11 mouse cellular contexts compared by ENCODE assay signal in the genomic region with DNA sequence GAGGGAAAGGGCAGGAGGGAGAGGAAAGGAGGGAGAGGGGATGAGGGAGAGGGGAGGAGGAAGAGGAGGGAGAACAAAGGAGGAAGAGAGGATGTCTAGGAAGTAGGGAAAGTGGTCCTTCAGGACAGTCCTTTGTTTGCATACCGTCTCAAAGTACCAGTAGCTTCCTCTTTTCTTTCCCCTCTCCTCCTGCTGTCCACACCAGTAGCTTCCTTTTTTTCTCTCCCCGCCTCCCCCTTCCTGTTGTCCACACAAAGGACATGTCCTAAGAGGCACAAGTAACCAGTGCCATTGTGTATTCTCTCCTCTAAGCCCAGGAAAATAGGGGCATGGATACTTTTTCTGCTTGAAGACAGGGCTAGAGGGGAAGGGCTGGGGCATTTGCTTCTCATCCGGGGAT. TPM values are rescaled to one million over a fixed set of nuclear protein-coding genes. Genes with fewer than 3 reads are reported as not detected.
DNase-seq lines count a peak whose midpoint lies in the region; ATAC-seq lines count a peak whose summit lies in the region.
"Had no signal": no experiment of that assay in that cellular context is flagged by ENCODE, and none has a peak within 500 bp of the region (broad histone marks: within the 10 kb centered on the region; RNA-seq: fewer than 3 reads in every experiment).

No protein-coding gene starts in this region.

- no peak overlapping the region for H3K4me2 ChIP-seq in hindbrain, embryonic 13.5 days
- H3K4me2 ChIP-seq in midbrain, embryonic 11.5 days = no peak overlapping the region
- H3K4me2 ChIP-seq in midbrain, embryonic 13.5 days (replicated peaks) = no peak overlapping the region
- H3K4me2 ChIP-seq: limb, embryonic 12.5 days had no signal

- H3K36me3 ChIP-seq in hindbrain, embryonic 10.5 days = no peaks in the 10 kb centered on the region
- no peaks in the 10 kb centered on the region for H3K36me3 ChIP-seq in hindbrain, embryonic 13.5 days
- H3K36me3 ChIP-seq in midbrain, embryonic 11.5 days (ENCODE audit: control insufficient read depth, insufficient read depth, low read length) = no peaks in the 10 kb centered on the region
- no peaks in the 10 kb centered on the region for H3K36me3 ChIP-seq in midbrain, embryonic 13.5 days
- H3K36me3 ChIP-seq in macrophage (ENCODE audit: inconsistent target) = no peaks in the 10 kb centered on the region
- H3K36me3 ChIP-seq: limb, embryonic 12.5 days had no signal

- peaks cover 18% of the 10 kb centered on the region; the same call in 1 of the 2 replicates for H3K4me1 ChIP-seq in hindbrain, embryonic 10.5 days (replicated peaks)
- peaks cover 7% of the 10 kb centered on the region; the same call in 1 of the 2 replicates for H3K4me1 ChIP-seq in hindbrain, embryonic 13.5 days (replicated peaks)
- H3K4me1 ChIP-seq in midbrain, embryonic 11.5 days (ENCODE audit: control insufficient read depth, insufficient read depth, low read length) = peaks cover 15% of the 10 kb centered on the region
- peaks cover 17% of the 10 kb centered on the region for H3K4me1 ChIP-seq in midbrain, embryonic 13.5 days (replicated peaks)
- H3K4me1 ChIP-seq: limb, embryonic 12.5 days had no signal

- peak overlapping the region; percentile 53 for H3K27ac ChIP-seq in hindbrain, embryonic 10.5 days
- H3K27ac ChIP-seq in hindbrain, embryonic 13.5 days = no peak overlapping the region
- H3K27ac ChIP-seq in midbrain, embryonic 11.5 days (ENCODE audit: low read depth, low read length) = no peak overlapping the region
- no peak overlapping the region for H3K27ac ChIP-seq in midbrain, embryonic 13.5 days
- peak overlapping the region; percentile 98 for H3K27ac ChIP-seq in macrophage
- H3K27ac ChIP-seq: limb, embryonic 12.5 days had no signal

- WGBS in hindbrain, embryonic 10.5 days = 43% methylated on average over 3 of the region's 3 CpGs
- 55% methylated on average over 3 of the region's 3 CpGs for WGBS in hindbrain, embryonic 13.5 days
- WGBS in midbrain, embryonic 11.5 days = 44% methylated on average over 3 of the region's 3 CpGs
- WGBS in midbrain, embryonic 13.5 days = 50% methylated on average over 3 of the region's 3 CpGs
- WGBS in macrophage (ENCODE audit: missing documents) = 3% methylated on average over 3 of the region's 3 CpGs

- no peaks in the 10 kb centered on the region for H3K79me2 ChIP-seq in macrophage (ENCODE audit: inconsistent target)

- H3K9me3 ChIP-seq in hindbrain, embryonic 10.5 days = no peaks in the 10 kb centered on the region
- no peaks in the 10 kb centered on the region for H3K9me3 ChIP-seq in hindbrain, embryonic 13.5 days
- H3K9me3 ChIP-seq in midbrain, embryonic 11.5 days (ENCODE audit: control insufficient read depth, low read length) = no peaks in the 10 kb centered on the region
- H3K9me3 ChIP-seq in midbrain, embryonic 13.5 days = no peaks in the 10 kb centered on the region
- H3K9me3 ChIP-seq: limb, embryonic 12.5 days had no signal

- no peaks in the 10 kb centered on the region for H3K27me3 ChIP-seq in hindbrain, embryonic 10.5 days (ENCODE audit: insufficient read depth, poor library complexity, severe bottlenecking)
- H3K27me3 ChIP-seq in hindbrain, embryonic 13.5 days = no peaks in the 10 kb centered on the region
- H3K27me3 ChIP-seq in midbrain, embryonic 11.5 days (ENCODE audit: control insufficient read depth, insufficient read depth, low read length) = no peaks in the 10 kb centered on the region
- no peaks in the 10 kb centered on the region for H3K27me3 ChIP-seq in midbrain, embryonic 13.5 days

- no peak overlapping the region for H3K9ac ChIP-seq in hindbrain, embryonic 13.5 days
- no peak overlapping the region for H3K9ac ChIP-seq in midbrain, embryonic 11.5 days (ENCODE audit: low read length)
- no peak overlapping the region for H3K9ac ChIP-seq in midbrain, embryonic 13.5 days (replicated peaks)
- H3K9ac ChIP-seq: limb, embryonic 12.5 days had no signal

- no peak for ATAC-seq in hindbrain, embryonic 13.5 days (ENCODE audit: low FRiP score)
- no peak for ATAC-seq in midbrain, embryonic 11.5 days (ENCODE audit: low FRiP score)
- no peak for ATAC-seq in midbrain, embryonic 13.5 days
- ATAC-seq: intestine, embryonic 16.5 days had no signal

- DNase-seq in hindbrain, embryonic 10.5 days (ENCODE audit: low spot score) = no peak
- peak; percentile 84 for DNase-seq in midbrain, embryonic 11.5 days (ENCODE audit: low spot score, missing footprints)
- DNase-seq in neural tube, embryonic 10.5 days (ENCODE audit: extremely low spot score, low spot score) = no peak
- DNase-seq in urinary bladder, adult 2 months (ENCODE audit: low spot score) = no peak
- DNase-seq: adrenal gland, postnatal 25 days had no signal

- no peak overlapping the region for H3K4me3 ChIP-seq in hindbrain, embryonic 10.5 days
- H3K4me3 ChIP-seq in hindbrain, embryonic 13.5 days = no peak overlapping the region
- H3K4me3 ChIP-seq in midbrain, embryonic 11.5 days (ENCODE audit: low read depth, low read length) = no peak overlapping the region
- no peak overlapping the region for H3K4me3 ChIP-seq in midbrain, embryonic 13.5 days (replicated peaks)
- H3K4me3 ChIP-seq in macrophage (ENCODE audit: inconsistent target) = no peak overlapping the region
- H3K4me3 ChIP-seq: limb, embryonic 12.5 days had no signal

RNA-seq across cellular contexts. Expression of a gene that starts 37.3 kb away (rescaled TPM):
- polyA plus RNA-seq in hindbrain, embryonic 10.5 days (2016; fragmentation: Nextera tagmentation; extraction: Ambion mirVana) = 8.1 and 16.0 TPM in 2 replicates
- 46.9 and 52.4 TPM in 2 replicates for polyA plus RNA-seq in hindbrain, embryonic 13.5 days (2015; fragmentation: Nextera tagmentation; extraction: Ambion mirVana)
- 10.4 and 12.0 TPM in 2 replicates for polyA plus RNA-seq in midbrain, embryonic 11.5 days (2014; fragmentation: Nextera tagmentation; extraction: Ambion mirVana)
- polyA plus RNA-seq in midbrain, embryonic 13.5 days (2015; fragmentation: Nextera tagmentation; extraction: Ambion mirVana) = 42.1 and 44.5 TPM in 2 replicates
- total RNA-seq in macrophage (2018; cell fraction: chromatin; rRNA removed) = 100 to 1,000 TPM in 14 of 26 experiments, 10 to 100 TPM in 12; 49.3 to 536 (median 109) TPM
- 10 to 100 TPM in 14 of 26 experiments, 1 to 10 TPM in 12; 6.0 to 33.5 (median 11.5) TPM for total RNA-seq in macrophage (2018; cell fraction: cytosol; rRNA removed)
- total RNA-seq in macrophage (2018; cell fraction: nucleus; rRNA removed) = 100 to 1,000 TPM in 4 of 26 experiments, 10 to 100 TPM in 22; 24.9 to 216 (median 55.4) TPM
- polyA plus RNA-seq in macrophage (2018) = 2.4 to 15.7 TPM (median 4.0 TPM) in 3 replicates
- 10.9 and 11.4 TPM in 2 replicates for polyA plus RNA-seq in urinary bladder, adult 2 months (2012; rRNA removed)
- total RNA-seq: MEL had no signal

Comparison
In these comparisons a context has a peak if more than half of its experiments do, and no peak if none do; other contexts are left out.
1. H3K27ac ChIP-seq: peak in hindbrain, embryonic 10.5 days (single experiment) and macrophage (single experiment); none in hindbrain, embryonic 13.5 days (single experiment), midbrain, embryonic 11.5 days (single experiment) and midbrain, embryonic 13.5 days (single experiment).